Mouse (Mus musculus): ENCODE measurements around the gene Med20.
A peak's percentile ranks its signal among the peaks of the same experiment; 100 is the strongest.
"Not testable (repeated sequence)": the region's sequence is repeated elsewhere in the genome, so short reads cannot be mapped to it uniquely, and the experiment has no call there.

Gene Med20

GRCm38 (mm10) chr17:47627791-47628190 is 16.4 kb downstream of the Med20 start:
- no peak for ATAC-seq (ENCODE audit: low TSS enrichment)

GRCm38 (mm10) chr17:47628851-47629676 is 17.7 kb downstream of the Med20 start:
- peak; percentile 86 for ATAC-seq (ENCODE audit: low TSS enrichment)

- peak; percentile 56 for ATAC-seq (ENCODE audit: low TSS enrichment)
These were observed 18.6 kb downstream of the Med20 start for GRCm38 (mm10) chr17:47629717-47630677.

DNA sequence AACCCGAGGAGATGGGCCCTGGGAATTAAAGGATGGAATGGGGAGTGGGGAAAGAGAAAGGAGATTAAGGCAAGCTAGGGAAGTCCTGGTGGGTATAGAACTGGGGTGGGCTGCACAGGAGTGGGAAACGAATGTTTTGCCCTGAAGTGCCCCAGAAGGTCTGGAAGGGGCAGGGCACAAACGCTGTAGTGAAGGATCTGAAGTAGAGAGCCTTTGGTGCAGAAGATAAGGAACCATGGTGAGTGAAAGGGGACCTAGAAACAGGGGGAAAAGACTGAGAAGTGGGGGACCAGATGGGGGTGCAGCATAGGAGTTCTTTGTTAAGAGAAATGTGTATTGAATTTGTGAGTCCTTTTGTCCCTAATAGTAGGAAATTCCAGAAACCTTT is 19.3 kb downstream of the Med20 start, which contains the start of gene Usp49:
Usp49 (plus strand) TSS at position 13 of the 388 bp plus-strand sequence.
- no peak for ATAC-seq (ENCODE audit: low TSS enrichment)

DNA sequence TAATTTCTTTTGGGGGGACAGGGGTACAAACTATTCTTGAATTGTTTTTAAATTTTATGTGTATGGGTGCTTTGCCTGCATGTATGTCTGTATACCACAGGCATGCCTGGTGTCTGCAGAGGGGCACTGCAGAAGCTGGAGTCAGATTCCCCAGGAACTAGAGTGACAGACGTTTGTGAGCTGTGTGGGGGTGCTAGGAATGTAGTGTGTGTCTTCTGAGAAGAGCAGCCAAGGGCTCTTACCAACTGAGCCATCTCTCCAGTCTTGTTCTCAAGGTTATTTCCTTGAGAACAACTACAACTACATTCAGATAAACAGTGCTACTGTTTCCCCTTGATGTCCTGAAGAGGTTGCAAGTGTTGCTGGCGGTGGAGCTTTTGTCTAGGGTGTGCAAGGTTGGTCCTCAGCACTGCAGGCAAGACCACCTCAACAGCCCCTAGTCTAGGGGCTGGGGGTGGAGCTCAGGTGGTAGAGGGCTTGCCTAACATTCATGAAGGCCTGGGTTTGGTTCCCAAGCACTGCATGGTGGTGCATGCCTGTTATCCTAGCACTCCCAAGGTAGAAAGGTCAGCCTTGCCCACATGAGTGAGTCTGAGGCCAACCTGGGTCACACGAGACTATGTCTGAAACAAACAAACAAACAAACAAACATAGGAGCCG is 20.9 kb downstream of the Med20 start:
- no peak for ATAC-seq (ENCODE audit: low TSS enrichment)

GRCm38 (mm10) chr17:47633999-47634770 is 22.8 kb downstream of the Med20 start:
- no peak for ATAC-seq (ENCODE audit: low TSS enrichment)

DNA sequence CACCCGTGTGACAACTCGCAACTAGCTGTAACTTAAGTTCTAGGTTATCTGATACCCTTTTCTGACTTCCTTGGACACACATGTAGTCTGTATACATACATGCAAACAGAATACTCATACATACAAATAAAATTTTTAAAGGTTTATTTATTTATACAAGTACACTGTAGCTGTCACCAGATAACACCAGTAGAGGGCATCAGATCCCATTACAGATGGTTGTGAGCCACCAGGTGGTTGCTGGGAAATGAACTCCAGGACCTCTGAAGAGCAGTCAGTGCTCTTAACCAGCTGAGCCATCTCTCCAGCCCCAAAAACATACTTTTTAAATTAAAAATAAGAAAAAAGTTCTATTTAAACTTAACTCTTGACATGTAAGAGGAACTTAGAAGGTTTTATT is 31.6 kb downstream of the Med20 start:
- no peak for ATAC-seq (ENCODE audit: low TSS enrichment)

DNA sequence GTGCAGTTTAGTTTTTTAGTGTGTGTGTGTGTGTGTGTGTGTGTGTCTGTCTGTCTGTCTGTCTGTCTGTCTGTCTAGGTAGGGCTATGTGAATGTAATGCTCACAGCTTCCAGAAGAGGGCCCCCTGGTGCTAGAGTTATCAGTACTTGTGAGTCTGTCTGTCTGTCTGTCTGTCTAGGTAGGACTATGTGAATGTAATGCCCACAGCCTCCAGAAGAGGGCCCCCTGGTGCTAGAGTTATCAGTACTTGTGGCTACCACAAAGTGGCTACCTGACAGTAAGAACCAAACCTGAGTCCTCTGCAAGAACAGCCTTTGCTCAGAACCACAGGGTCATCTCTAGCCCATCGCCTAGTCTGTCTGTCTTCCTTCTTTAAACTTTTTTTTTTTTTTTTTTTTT is 35.3 kb downstream of the Med20 start:
- ATAC-seq (ENCODE audit: low TSS enrichment): no peak

GRCm38 (mm10) chr17:47648966-47649365 is 37.6 kb downstream of the Med20 start:
- no peak for ATAC-seq (ENCODE audit: low TSS enrichment)

- no peak for ATAC-seq (ENCODE audit: low TSS enrichment)
These were observed 40.6 kb downstream of the Med20 start for GRCm38 (mm10) chr17:47651953-47652352.

DNA sequence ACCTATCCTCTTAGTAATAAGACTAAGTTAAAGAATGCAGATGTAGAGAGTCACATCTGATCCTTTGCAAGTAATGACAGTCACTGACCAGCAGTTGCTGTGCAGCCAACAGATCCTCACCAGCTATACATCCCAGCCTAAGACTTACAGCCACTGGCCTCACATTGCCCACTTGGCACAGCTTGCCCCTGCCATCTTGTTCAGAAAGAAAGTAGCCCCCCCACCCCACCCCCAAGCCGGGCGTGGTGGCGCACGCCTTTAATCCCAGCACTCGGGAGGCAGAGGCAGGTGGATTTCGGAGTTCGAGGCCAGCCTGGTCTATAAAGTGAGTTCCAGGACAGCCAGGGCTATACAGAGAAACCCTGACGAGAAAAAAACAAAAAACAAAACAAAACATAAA is 43.0 kb downstream of the Med20 start:
- not testable (repeated sequence) for ATAC-seq (ENCODE audit: low TSS enrichment)

GRCm38 (mm10) chr17:47655697-47656096 is 44.3 kb downstream of the Med20 start:
- no peak for ATAC-seq (ENCODE audit: low TSS enrichment)

GRCm38 (mm10) chr17:47657901-47658300 is 46.5 kb downstream of the Med20 start:
- no peak for ATAC-seq (ENCODE audit: low TSS enrichment)

DNA sequence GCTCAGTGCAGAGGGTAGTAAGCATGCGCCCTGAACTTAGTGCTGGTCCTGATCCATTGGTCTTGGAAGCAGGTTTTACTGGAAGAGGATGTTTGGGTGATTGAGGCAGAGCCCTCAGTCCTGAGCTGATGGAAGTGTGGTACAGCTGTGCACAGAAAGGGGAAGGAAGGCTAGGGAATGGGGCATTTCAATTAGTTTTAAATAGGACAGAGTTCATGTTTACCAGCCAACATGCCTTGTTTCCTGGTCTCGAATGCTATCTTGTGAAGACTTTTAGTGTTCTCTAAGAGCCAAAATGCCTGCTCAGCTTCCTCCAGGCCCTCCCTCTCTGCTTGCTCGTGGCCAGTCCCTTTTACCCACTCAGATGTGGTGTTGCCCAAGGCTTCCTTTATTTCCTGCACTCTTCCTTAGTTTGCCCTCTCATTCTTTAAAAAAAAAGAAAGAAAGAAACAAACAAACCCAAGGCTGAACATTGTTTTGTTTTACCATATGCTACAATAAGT is 47.4 kb downstream of the Med20 start:
- ATAC-seq (ENCODE audit: low TSS enrichment): no peak

- ATAC-seq (ENCODE audit: low TSS enrichment): no peak
These were observed 51.8 kb downstream of the Med20 start for GRCm38 (mm10) chr17:47663009-47663713.

- no peak for ATAC-seq (ENCODE audit: low TSS enrichment)
These were observed 53.1 kb downstream of the Med20 start for GRCm38 (mm10) chr17:47664474-47664873.

GRCm38 (mm10) chr17:47669166-47669565 is 57.8 kb downstream of the Med20 start:
- ATAC-seq (ENCODE audit: low TSS enrichment): no peak

GRCm38 (mm10) chr17:47671988-47672310 is 60.6 kb downstream of the Med20 start:
- ATAC-seq (ENCODE audit: low TSS enrichment): peak; percentile 50

GRCm38 (mm10) chr17:47672311-47673111 is 61.1 kb downstream of the Med20 start:
- ATAC-seq (ENCODE audit: low TSS enrichment): peak; percentile 71
